Mouse (Mus musculus) neural tube, embryonic 11.5 days (tissue): ENCODE measurements at regions not wholly inside any gene's neighbourhood (a gene's known extent, or its start where the extent isn't known, plus 50 kb on each side); places are given as distances from the start of the nearest gene placed in this dataset.

Source experiments
- ATAC-seq: fragments of 200-750 bp; cut with Nextera tagmentation; 2 replicates; pipeline ENCODE4 v1.8.0; 2017; ENCODE audit warnings: moderate number of reproducible peaks, mild to moderate bottlenecking, moderate TSS enrichment, moderate library complexity; ENCODE audit not compliant: insufficient read depth, low FRiP score, low TSS enrichment
- DNase-seq: peaks from one replicate; pipeline ENCODE4 v3.0.0-alpha.2; 2015; ENCODE audit warnings: low spot score
- H3K27ac ChIP-seq: fragments of 300-500 bp; sonication (generic); 2 replicates; pipeline ENCODE4 v1.5.1; 2014; ENCODE audit warnings: low read depth, mild to moderate bottlenecking, low read length
- H3K27me3 ChIP-seq: fragments of 300-500 bp; sonication (generic); 2 replicates; pipeline ENCODE4 v1.6.1; 2014; ENCODE audit warnings: mild to moderate bottlenecking, low read length, mixed read lengths; ENCODE audit not compliant: control insufficient read depth, insufficient read depth
- H3K36me3 ChIP-seq: fragments of 300-500 bp; sonication (generic); 2 replicates; pipeline ENCODE4 v1.6.1; 2014; ENCODE audit warnings: mild to moderate bottlenecking, low read length, moderate library complexity, mixed read lengths; ENCODE audit not compliant: control insufficient read depth, insufficient read depth
- H3K4me1 ChIP-seq: fragments of 300-500 bp; sonication (generic); 2 replicates; pipeline ENCODE4 v1.6.1; 2014; ENCODE audit warnings: low read length, mixed read lengths; ENCODE audit not compliant: control insufficient read depth, insufficient read depth
- H3K4me2 ChIP-seq: fragments of 300-500 bp; sonication (generic); 2 replicates; pipeline ENCODE4 v1.6.1; 2014; ENCODE audit warnings: low read depth, mild to moderate bottlenecking, moderate library complexity
- H3K4me3 ChIP-seq: fragments of 300-500 bp; sonication (generic); 2 replicates; pipeline ENCODE4 v1.5.1; 2014; ENCODE audit warnings: low read depth, low read length
- H3K9ac ChIP-seq: fragments of 300-500 bp; sonication (generic); 2 replicates; pipeline ENCODE4 v1.6.1; 2014; ENCODE audit warnings: mild to moderate bottlenecking, low read length
- H3K9me3 ChIP-seq: fragments of 300-500 bp; sonication (generic); 2 replicates; pipeline ENCODE4 v1.6.1; 2016; ENCODE audit warnings: low read length; ENCODE audit not compliant: control insufficient read depth
- WGBS: fragments of 180-500 bp; shearing (Covaris S2); extraction: QIAGEN DNeasy Blood & Tissue Kit; methylation state at CpG from one replicate; pipeline ENCODE4 v1.1.7; 2014; 5-methylcytosine and 5-hydroxymethylcytosine counted together

DNA sequence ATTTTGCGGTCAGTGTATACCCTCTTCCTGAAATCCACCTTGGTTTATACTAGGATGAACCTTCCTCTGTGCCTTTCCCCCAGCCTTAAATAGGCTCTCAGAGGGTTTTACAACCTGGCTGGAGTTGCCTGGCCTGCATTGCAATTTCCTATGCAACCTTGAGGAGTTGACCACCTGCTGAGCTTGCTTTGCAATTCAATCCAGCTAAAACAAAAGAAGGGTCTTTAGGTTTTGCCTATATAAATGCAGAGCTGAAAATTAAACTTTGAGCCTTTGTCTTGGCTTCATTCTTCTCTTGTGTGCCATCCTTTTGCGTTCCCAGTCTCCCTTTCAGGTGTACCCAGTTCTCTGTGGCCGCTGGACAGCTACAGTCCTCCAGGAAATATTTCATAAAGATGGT, 53.0 kb upstream of the Phyhipl start:
- H3K27ac ChIP-seq, result no peak overlapping the region
- DNase-seq, result no peak
- 45% methylated on average over 3 of the region's 3 CpGs for WGBS
- H3K36me3 ChIP-seq, result no peaks in the 10 kb centered on the region
- H3K9me3 ChIP-seq, result no peaks in the 10 kb centered on the region
- no peaks in the 10 kb centered on the region for H3K27me3 ChIP-seq
- H3K4me2 ChIP-seq, result no peak overlapping the region
- no peak for ATAC-seq
- no peak overlapping the region for H3K4me3 ChIP-seq
- H3K4me1 ChIP-seq, result no peaks in the 10 kb centered on the region
- no peak overlapping the region for H3K9ac ChIP-seq
